Mouse (Mus musculus) embryonic facial prominence, embryonic 12.5 days (tissue): Measurements from ENCODE around the gene Trem2. TPM values are rescaled to one million over a fixed set of nuclear protein-coding genes. Genes with fewer than 3 reads are reported as not detected.

Experiments used
- ATAC-seq: fragments of 200-750 bp; cut with Nextera tagmentation; 2 replicates; pipeline ENCODE4 v1.8.0; 2017; ENCODE audit not compliant: insufficient number of reproducible peaks, insufficient read depth, low FRiP score, low TSS enrichment
- H3K27ac ChIP-seq: fragments of 300-500 bp; sonication (generic); 2 replicates; pipeline ENCODE4 v1.5.1; 2016; ENCODE audit warnings: mild to moderate bottlenecking
- H3K27me3 ChIP-seq: fragments of 300-500 bp; sonication (generic); 2 replicates; pipeline ENCODE4 v1.6.1; 2016; ENCODE audit warnings: mild to moderate bottlenecking, moderate library complexity
- H3K36me3 ChIP-seq: fragments of 300-500 bp; sonication (generic); 2 replicates; pipeline ENCODE4 v1.6.1; 2016; ENCODE audit warnings: mild to moderate bottlenecking
- H3K4me1 ChIP-seq: fragments of 300-500 bp; sonication (generic); 2 replicates; pipeline ENCODE4 v1.6.1; 2016
- H3K4me2 ChIP-seq: fragments of 300-500 bp; sonication (generic); replicated peaks from 2 replicates; pipeline ENCODE4 v1.6.1; 2016; ENCODE audit warnings: mild to moderate bottlenecking, moderate library complexity
- H3K4me3 ChIP-seq: fragments of 300-500 bp; sonication (generic); 2 replicates; pipeline ENCODE4 v1.5.1; 2016; ENCODE audit warnings: mild to moderate bottlenecking
- H3K9ac ChIP-seq: fragments of 300-500 bp; sonication (generic); 2 replicates; pipeline ENCODE4 v1.6.1; 2016; ENCODE audit warnings: mild to moderate bottlenecking, moderate library complexity
- H3K9me3 ChIP-seq: fragments of 300-500 bp; sonication (generic); 2 replicates; pipeline ENCODE4 v1.6.1; 2016; ENCODE audit warnings: mild to moderate bottlenecking, moderate library complexity
- WGBS: fragments of 180-500 bp; shearing (Covaris S2); methylation state at CpG from one replicate; pipeline ENCODE4 v1.1.7; 2016; 5-methylcytosine and 5-hydroxymethylcytosine counted together
- polyA plus RNA-seq: library from polyadenylated mRNA; unstranded; fragments of >200 nt; fragmentation: Nextera tagmentation; extraction: Ambion mirVana; gene quantifications from 2 replicates; pipeline ENCODE4 v1.2.1, GENCODE M21; 2016

Trem2 gene
- polyA plus RNA-seq, 1 experiment from 2014 or later = 3.6 TPM

GRCm38 (mm10) chr17:48325093-48325492 is 21.1 kb upstream of the Trem2 start:
- no peaks in the 10 kb centered on the region for H3K27me3 ChIP-seq

GRCm38 (mm10) chr17:48325638-48326037 is 20.6 kb upstream of the Trem2 start:
- H3K9ac ChIP-seq = no peak overlapping the region
- 91% methylated on average over 11 of the region's 11 CpGs for WGBS
- no peak for ATAC-seq
- no peak overlapping the region for H3K27ac ChIP-seq
- H3K4me3 ChIP-seq = no peak overlapping the region
- H3K27me3 ChIP-seq = no peaks in the 10 kb centered on the region
- no peaks in the 10 kb centered on the region for H3K36me3 ChIP-seq
- no peaks in the 10 kb centered on the region; the same call in 1 of the 2 replicates for H3K4me1 ChIP-seq
- no peaks in the 10 kb centered on the region for H3K9me3 ChIP-seq
- H3K4me2 ChIP-seq = no peak overlapping the region

More at GRCm38 (mm10) chr17:48325093-48325492, 21.1 kb upstream of the Trem2 start:
- Histone ChIP-seq H3K4me1 (no peaks in the 10 kb centered on the region; the same call in 1 of the 2 replicates), H3K9me3 (no peaks in the 10 kb centered on the region), H3K36me3 (no peaks in the 10 kb centered on the region), H3K4me3 (no peak overlapping the region), H3K27ac (no peak overlapping the region), H3K9ac (no peak overlapping the region), H3K4me2 (no peak overlapping the region)
- ATAC-seq = no peak
- WGBS = 91% methylated on average over 6 of the region's 6 CpGs

GRCm38 (mm10) chr17:48326656-48327055 is 19.5 kb upstream of the Trem2 start:
- Histone ChIP-seq H3K9me3 (no peaks in the 10 kb centered on the region), H3K27me3 (no peaks in the 10 kb centered on the region), H3K4me1 (no peaks in the 10 kb centered on the region; the same call in 1 of the 2 replicates), H3K9ac (no peak overlapping the region), H3K4me3 (no peak overlapping the region), H3K27ac (no peak overlapping the region), H3K36me3 (no peaks in the 10 kb centered on the region), H3K4me2 (no peak overlapping the region)
- no peak for ATAC-seq
- 72% methylated on average over 4 of the region's 4 CpGs for WGBS

GRCm38 (mm10) chr17:48332524-48332923 is 13.7 kb upstream of the Trem2 start:
- 92% methylated on average over 2 of the region's 2 CpGs for WGBS
- no peak for ATAC-seq
- no peak overlapping the region for H3K27ac ChIP-seq
- H3K27me3 ChIP-seq = no peaks in the 10 kb centered on the region
- H3K4me2 ChIP-seq = no peak overlapping the region
- no peaks in the 10 kb centered on the region for H3K9me3 ChIP-seq
- no peaks in the 10 kb centered on the region for H3K36me3 ChIP-seq
- no peak overlapping the region for H3K9ac ChIP-seq
- H3K4me3 ChIP-seq = no peak overlapping the region
- no peaks in the 10 kb centered on the region for H3K4me1 ChIP-seq

GRCm38 (mm10) chr17:48334186-48334585 is 12.0 kb upstream of the Trem2 start:
- no peak overlapping the region for H3K9ac ChIP-seq
- no peak overlapping the region for H3K4me2 ChIP-seq
- no peaks in the 10 kb centered on the region for H3K36me3 ChIP-seq
- no peak for ATAC-seq
- H3K27me3 ChIP-seq = no peaks in the 10 kb centered on the region
- no peak overlapping the region for H3K27ac ChIP-seq
- H3K4me3 ChIP-seq = no peak overlapping the region
- no peaks in the 10 kb centered on the region for H3K4me1 ChIP-seq
- H3K9me3 ChIP-seq = no peaks in the 10 kb centered on the region
- WGBS = 91% methylated on average over 4 of the region's 4 CpGs

- H3K4me1 ChIP-seq = no peaks in the 10 kb centered on the region
- no peaks in the 10 kb centered on the region for H3K27me3 ChIP-seq
- no peak overlapping the region for H3K4me2 ChIP-seq
- H3K9ac ChIP-seq = no peak overlapping the region
- WGBS = 2% methylated on average over 6 of the region's 6 CpGs
- H3K36me3 ChIP-seq = no peaks in the 10 kb centered on the region
- H3K4me3 ChIP-seq = no peak overlapping the region
- no peaks in the 10 kb centered on the region for H3K9me3 ChIP-seq
- H3K27ac ChIP-seq = no peak overlapping the region
- no peak for ATAC-seq
These were observed 9.3 kb upstream of the Trem2 start for GRCm38 (mm10) chr17:48336857-48337256.

GRCm38 (mm10) chr17:48340267-48340666 is 5.9 kb upstream of the Trem2 start:
- Histone ChIP-seq H3K9me3 (no peaks in the 10 kb centered on the region), H3K27me3 (no peaks in the 10 kb centered on the region), H3K9ac (no peak overlapping the region), H3K4me2 (no peak overlapping the region), H3K27ac (no peak overlapping the region), H3K4me3 (no peak overlapping the region), H3K36me3 (no peaks in the 10 kb centered on the region), H3K4me1 (no peaks in the 10 kb centered on the region)
- no peak for ATAC-seq
- WGBS = 90% methylated on average over 1 of the region's 1 CpGs

GRCm38 (mm10) chr17:48341947-48342346 is 4.3 kb upstream of the Trem2 start:
- WGBS = 75% methylated on average over 3 of the region's 3 CpGs
- H3K9ac ChIP-seq = no peak overlapping the region
- no peak for ATAC-seq

GRCm38 (mm10) chr17:48343065-48343464 is 3.1 kb upstream of the Trem2 start:
- Histone ChIP-seq H3K27ac (no peak overlapping the region), H3K27me3 (no peaks in the 10 kb centered on the region), H3K4me3 (no peak overlapping the region), H3K9ac (no peak overlapping the region), H3K9me3 (no peaks in the 10 kb centered on the region), H3K36me3 (no peaks in the 10 kb centered on the region), H3K4me2 (no peak overlapping the region), H3K4me1 (no peaks in the 10 kb centered on the region)
- WGBS = 83% methylated on average over 2 of the region's 2 CpGs
- ATAC-seq = no peak

More at GRCm38 (mm10) chr17:48341947-48342346, 4.3 kb upstream of the Trem2 start:
- no peak overlapping the region for H3K27ac ChIP-seq
- no peak overlapping the region for H3K4me3 ChIP-seq
- no peaks in the 10 kb centered on the region for H3K4me1 ChIP-seq
- H3K9me3 ChIP-seq = no peaks in the 10 kb centered on the region
- H3K27me3 ChIP-seq = no peaks in the 10 kb centered on the region
- H3K36me3 ChIP-seq = no peaks in the 10 kb centered on the region
- no peak overlapping the region for H3K4me2 ChIP-seq

- H3K27ac ChIP-seq = no peak overlapping the region
- no peaks in the 10 kb centered on the region for H3K27me3 ChIP-seq
- no peak overlapping the region for H3K9ac ChIP-seq
- H3K4me1 ChIP-seq = no peaks in the 10 kb centered on the region
- no peak overlapping the region for H3K4me2 ChIP-seq
- H3K36me3 ChIP-seq = no peaks in the 10 kb centered on the region
- ATAC-seq = no peak
- no peaks in the 10 kb centered on the region for H3K9me3 ChIP-seq
- WGBS = 78% methylated on average over 4 of the region's 4 CpGs
- no peak overlapping the region for H3K4me3 ChIP-seq
These were observed 377 bp upstream of the Trem2 start for GRCm38 (mm10) chr17:48345824-48346223.

- Histone ChIP-seq H3K4me1 (no peaks in the 10 kb centered on the region), H3K9me3 (no peaks in the 10 kb centered on the region), H3K4me2 (no peak overlapping the region), H3K9ac (no peak overlapping the region), H3K36me3 (no peaks in the 10 kb centered on the region), H3K27ac (no peak overlapping the region), H3K4me3 (no peak overlapping the region), H3K27me3 (no peaks in the 10 kb centered on the region)
- no peak for ATAC-seq
- WGBS = 73% methylated on average over 4 of the region's 4 CpGs
These were observed 633 bp downstream of the Trem2 start for GRCm38 (mm10) chr17:48346834-48347233.

GRCm38 (mm10) chr17:48347287-48347686 is 1.1 kb downstream of the Trem2 start:
- no peaks in the 10 kb centered on the region for H3K36me3 ChIP-seq

More at GRCm38 (mm10) chr17:48347287-48347686, 1.1 kb downstream of the Trem2 start:
- no peaks in the 10 kb centered on the region for H3K4me1 ChIP-seq
- H3K9me3 ChIP-seq = no peaks in the 10 kb centered on the region
- H3K9ac ChIP-seq = no peak overlapping the region
- 64% methylated on average over 2 of the region's 2 CpGs for WGBS
- no peak for ATAC-seq
- H3K27ac ChIP-seq = no peak overlapping the region
- no peak overlapping the region for H3K4me3 ChIP-seq
- H3K4me2 ChIP-seq = no peak overlapping the region
- H3K27me3 ChIP-seq = no peaks in the 10 kb centered on the region
